Mouse (Mus musculus): Measurements from ENCODE around the gene Rictor.
"Not testable (repeated sequence)": the region's sequence is repeated elsewhere in the genome, so short reads cannot be mapped to it uniquely, and the experiment has no call there.

The Rictor gene

GRCm38 (mm10) chr15:6733076-6733475, 24.9 kb downstream of the Rictor start:
- no peak for DNase-seq (ENCODE audit: low read depth)

GRCm38 (mm10) chr15:6739180-6739579, 31.0 kb downstream of the Rictor start:
- no peak for DNase-seq (ENCODE audit: low read depth)

DNA sequence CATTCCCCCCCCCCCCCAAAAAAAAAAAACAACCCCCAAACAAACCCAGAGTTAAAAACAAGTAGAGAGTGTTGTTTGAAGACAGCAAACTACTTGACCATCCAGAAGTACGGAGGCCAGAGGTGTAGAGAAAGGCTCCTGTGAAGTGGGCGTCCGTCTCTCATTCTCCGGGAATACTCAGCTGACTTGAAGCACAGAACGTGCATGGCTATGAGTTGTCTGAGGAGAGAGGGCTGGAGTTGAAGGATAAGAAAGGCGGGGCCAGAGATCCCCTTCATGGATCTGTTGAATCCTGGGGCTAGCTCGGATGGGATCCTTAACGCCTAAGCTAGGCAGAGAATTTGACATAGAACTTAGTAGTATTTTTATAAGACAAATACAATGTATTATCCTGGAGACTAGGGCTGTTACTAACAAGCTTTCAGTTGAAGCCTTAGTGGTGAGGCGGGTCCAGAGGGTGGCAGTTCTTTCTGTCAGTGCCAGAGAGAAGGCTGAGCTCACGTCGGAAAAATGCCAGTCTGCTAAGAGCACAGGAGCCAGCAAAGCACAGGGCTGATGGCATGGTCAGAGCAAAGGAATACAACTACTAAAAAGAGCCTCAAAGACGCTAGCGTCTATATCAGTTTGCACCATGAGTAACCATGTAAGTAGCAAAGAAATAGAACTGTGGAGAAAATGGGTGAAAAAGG, 34.3 kb downstream of the Rictor start:
- no peak for DNase-seq (ENCODE audit: low read depth)

GRCm38 (mm10) chr15:6743723-6744122, 35.5 kb downstream of the Rictor start:
- no peak for DNase-seq (ENCODE audit: low read depth)

GRCm38 (mm10) chr15:6746301-6746983, 38.3 kb downstream of the Rictor start:
- DNase-seq (ENCODE audit: low read depth): not testable (repeated sequence)

DNA sequence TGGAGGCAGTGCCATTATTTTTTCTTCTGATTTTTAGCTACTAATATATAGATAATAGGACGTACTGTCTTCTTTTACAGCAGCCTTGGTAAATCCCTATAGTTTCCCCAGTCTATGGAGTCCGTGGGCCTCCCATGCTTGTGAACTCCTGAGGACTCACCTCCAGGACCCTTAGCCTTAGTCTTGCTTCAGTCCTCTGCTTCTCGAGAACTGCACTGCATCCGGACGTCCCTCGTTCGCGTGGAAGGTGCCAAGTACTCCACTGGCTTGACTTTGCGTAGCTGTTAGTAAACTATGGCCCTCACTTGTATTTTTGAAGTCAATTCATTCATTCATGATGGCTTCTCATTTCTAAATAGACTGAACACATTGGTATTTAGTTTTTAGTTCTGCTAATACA, 38.8 kb downstream of the Rictor start:
- DNase-seq (ENCODE audit: low read depth): no peak

DNA sequence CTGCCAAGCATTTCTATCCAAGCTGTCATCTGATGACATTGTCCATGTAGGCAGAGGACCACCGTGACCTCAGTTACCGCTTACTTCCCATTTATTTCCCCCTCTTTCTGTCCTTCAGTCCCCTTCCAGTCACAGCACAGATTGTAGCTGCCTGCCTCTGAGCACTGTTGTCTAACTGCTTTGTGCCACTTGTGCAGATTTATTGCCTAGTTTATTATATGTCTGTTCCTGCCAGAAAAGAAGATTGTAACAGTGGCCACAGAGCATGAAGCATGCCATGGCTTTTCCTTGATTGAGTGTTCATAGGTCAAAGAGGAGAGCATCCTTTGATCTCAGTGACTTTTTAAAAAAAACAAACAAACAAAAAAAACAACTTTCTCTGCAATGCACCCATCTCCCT, 46.2 kb downstream of the Rictor start:
- no peak for DNase-seq (ENCODE audit: low read depth)

GRCm38 (mm10) chr15:6772265-6772664, 64.1 kb downstream of the Rictor start:
- DNase-seq (ENCODE audit: low read depth): no peak

DNA sequence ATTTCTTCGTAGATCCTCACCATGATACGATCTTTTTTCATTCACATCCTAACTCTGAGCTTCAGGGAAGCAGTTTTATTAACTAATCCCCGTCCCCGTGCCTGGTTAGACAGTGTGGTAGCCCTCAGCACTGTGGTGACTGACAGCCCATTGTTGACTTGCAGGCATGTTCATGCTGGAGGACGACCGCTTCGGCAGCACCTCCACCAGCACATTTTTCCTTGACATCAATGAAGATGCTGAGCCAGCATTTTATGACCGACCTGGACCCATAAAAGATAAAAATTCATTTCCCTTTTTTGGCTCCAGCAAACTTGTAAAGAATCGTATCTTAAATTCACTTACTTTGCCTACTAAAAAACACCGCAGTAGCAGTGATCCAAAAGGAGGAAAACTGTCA, 78.0 kb downstream of the Rictor start:
- DNase-seq (ENCODE audit: low read depth): no peak

- no peak for DNase-seq (ENCODE audit: low read depth)
These were observed 79.1 kb downstream of the Rictor start for GRCm38 (mm10) chr15:6787236-6787635.

- DNase-seq (ENCODE audit: low read depth): no peak
These were observed 81.8 kb downstream of the Rictor start for GRCm38 (mm10) chr15:6790011-6790410.

GRCm38 (mm10) chr15:6791648-6792047, 83.5 kb downstream of the Rictor start:
- DNase-seq (ENCODE audit: low read depth): no peak

DNA sequence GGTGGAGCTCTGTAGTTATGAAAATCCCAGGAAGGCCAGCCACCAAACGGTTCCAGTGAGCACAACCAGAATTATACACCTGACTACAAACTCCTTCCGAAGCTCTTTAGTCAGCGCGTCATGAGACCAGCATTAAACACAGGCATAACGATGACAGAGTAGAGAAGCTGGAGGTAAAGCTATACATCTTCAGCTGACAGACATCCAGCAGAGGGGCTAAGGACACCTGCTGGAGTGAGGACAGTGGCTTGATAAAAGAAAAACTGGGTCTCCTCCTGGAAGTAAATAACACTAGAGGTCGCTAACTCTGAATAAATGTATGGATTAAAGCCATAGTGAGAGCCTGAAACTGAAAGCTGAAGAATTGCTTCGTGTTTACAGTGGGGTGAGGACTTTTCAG, 84.7 kb downstream of the Rictor start:
- no peak for DNase-seq (ENCODE audit: low read depth)

DNA sequence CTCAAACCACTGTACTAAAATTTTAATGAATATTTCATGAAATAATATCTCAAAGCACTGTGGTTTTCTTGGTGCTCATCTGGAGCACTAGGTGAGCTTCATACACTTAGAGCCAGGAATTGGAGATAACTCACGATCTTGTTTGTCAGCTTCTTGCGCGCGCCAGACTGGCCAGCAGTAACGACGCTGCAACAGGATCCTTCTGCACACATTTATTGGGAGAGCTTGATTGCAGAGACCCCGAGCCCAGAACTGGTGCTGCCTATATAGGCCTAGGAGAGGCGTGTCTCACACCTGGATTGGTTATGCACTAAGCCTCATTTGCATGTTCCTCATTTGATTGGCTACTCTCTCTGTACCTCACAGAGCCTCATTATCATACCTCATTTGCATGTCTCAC, 93.0 kb downstream of the Rictor start:
- DNase-seq (ENCODE audit: low read depth): not testable (repeated sequence)

DNA sequence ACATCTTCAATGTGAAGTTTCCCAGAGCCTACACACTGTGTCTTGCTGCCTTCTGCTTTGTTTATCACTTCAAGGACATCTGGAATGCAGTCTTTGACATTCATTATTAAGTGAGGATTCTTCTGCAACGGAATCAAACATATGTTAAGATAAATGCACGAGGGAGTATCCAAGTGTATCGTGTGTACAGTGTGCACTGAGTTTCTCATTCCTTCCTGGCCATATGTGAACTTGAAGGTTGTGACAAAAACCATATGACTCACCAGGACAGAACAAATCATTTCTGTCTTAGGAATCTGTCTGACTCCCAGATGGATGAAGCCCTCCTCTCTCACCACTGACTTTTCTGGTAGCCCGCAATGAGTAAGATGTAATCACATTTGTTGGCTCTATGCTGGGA, 107.6 kb downstream of the Rictor start:
- no peak for DNase-seq (ENCODE audit: low read depth)

GRCm38 (mm10) chr15:6840199-6840598, 132.0 kb downstream of the Rictor start:
- DNase-seq (ENCODE audit: low read depth): no peak

- DNase-seq (ENCODE audit: low read depth): no peak
These were observed 141.7 kb downstream of the Rictor start for GRCm38 (mm10) chr15:6849851-6850250.

Measured in c-Kit-positive CD71-negative TER-119-negative erythroid progenitor cells, embryonic 14.5 days (primary cell).